ENCODE assay signal across 11 mouse cellular contexts in genomic region chr19:10926123-10926621, GRCm38 (mm10). TPM values are rescaled to one million over a fixed set of nuclear protein-coding genes. Genes with fewer than 3 reads are reported as not detected.
A peak's percentile ranks its signal among the peaks of the same experiment; 100 is the strongest.
DNase-seq lines count a peak whose midpoint lies in the region; ATAC-seq and TF ChIP-seq lines count a peak whose summit lies in the region.
"Had no signal": no experiment of that assay in that cellular context is flagged by ENCODE, and none has a peak within 500 bp of the region (broad histone marks: within the 10 kb centered on the region; RNA-seq: fewer than 3 reads in every experiment).

No protein-coding gene starts in this region.

- no peaks in the 10 kb centered on the region for H3K36me3 ChIP-seq in heart, embryonic 16.5 days (ENCODE audit: control insufficient read depth, insufficient read depth)
- no peaks in the 10 kb centered on the region for H3K36me3 ChIP-seq in hindbrain, postnatal 0 days (ENCODE audit: insufficient read depth, low read length)
- H3K36me3 ChIP-seq in limb, embryonic 10.5 days, result no peaks in the 10 kb centered on the region
- no peaks in the 10 kb centered on the region for H3K36me3 ChIP-seq in neural tube, embryonic 15.5 days

- no peak for DNase-seq in heart, postnatal 36 days
- DNase-seq in hindbrain, postnatal 0 days (ENCODE audit: low spot score), result peak; percentile 43
- DNase-seq in limb, embryonic 10.5 days (ENCODE audit: low spot score), result no peak
- no peak for DNase-seq in layer of hippocampus, postnatal 36 days
- DNase-seq in adrenal gland, adult 2 months, result no peak
- DNase-seq in cerebellum, adult 2 months, result no peak
- DNase-seq: cerebellum, postnatal 25 days; lung, postnatal 14 days had no signal

- no peak for ATAC-seq in heart, embryonic 16.5 days (replicated peaks; ENCODE audit: extremely low read depth, insufficient read depth, low FRiP score)
- peak; percentile 81 for ATAC-seq in hindbrain, postnatal 0 days
- peak; percentile 41; the same call in 1 of the 2 replicates for ATAC-seq in neural tube, embryonic 15.5 days (ENCODE audit: low FRiP score)
- ATAC-seq: CD4-positive, CD25-positive, alpha-beta regulatory T cell, adult 4 months had no signal

- no peaks in the 10 kb centered on the region for H3K27me3 ChIP-seq in heart, embryonic 16.5 days (ENCODE audit: control insufficient read depth, insufficient read depth, low read length)
- no peaks in the 10 kb centered on the region for H3K27me3 ChIP-seq in hindbrain, postnatal 0 days (ENCODE audit: insufficient read depth, low read length)
- H3K27me3 ChIP-seq in limb, embryonic 10.5 days (ENCODE audit: low read depth, poor library complexity, severe bottlenecking), result no peaks in the 10 kb centered on the region
- no peaks in the 10 kb centered on the region for H3K27me3 ChIP-seq in neural tube, embryonic 15.5 days (replicated peaks)
- H3K27me3 ChIP-seq in cerebellum, adult 2 months (ENCODE audit: control insufficient read depth, insufficient read depth, low read length), result no peaks in the 10 kb centered on the region

- intact Hi-C loops in heart, postnatal 36 days (cut with DNase I), result no loop called here

- H3K27ac ChIP-seq in heart, embryonic 16.5 days (ENCODE audit: low read length), result peak overlapping the region; percentile 51
- H3K27ac ChIP-seq in hindbrain, postnatal 0 days, result peak overlapping the region; percentile 46
- H3K27ac ChIP-seq in limb, embryonic 10.5 days, result peak overlapping the region; percentile 71
- H3K27ac ChIP-seq in neural tube, embryonic 15.5 days (replicated peaks), result peak overlapping the region; percentile 28
- H3K27ac ChIP-seq in cerebellum, adult 2 months (ENCODE audit: insufficient read depth, low read length), result no peak overlapping the region

- H3K4me1 ChIP-seq in heart, embryonic 16.5 days (ENCODE audit: control insufficient read depth, insufficient read depth, low read length), result peaks cover 9% of the 10 kb centered on the region; the same call in 1 of the 2 replicates
- H3K4me1 ChIP-seq in hindbrain, postnatal 0 days (ENCODE audit: insufficient read depth, low read length), result no peaks in the 10 kb centered on the region
- H3K4me1 ChIP-seq in limb, embryonic 10.5 days, result peaks cover 20% of the 10 kb centered on the region
- H3K4me1 ChIP-seq in neural tube, embryonic 15.5 days, result 0 out of 2 replicates have a peak, but pooled peaks cover 2% of the 10 kb centered on the region
- no peaks in the 10 kb centered on the region for H3K4me1 ChIP-seq in cerebellum, adult 2 months (ENCODE audit: control insufficient read depth, insufficient read depth, low read length)

- 56% methylated on average over 6 of the region's 6 CpGs for WGBS in heart, embryonic 16.5 days
- 8% methylated on average over 6 of the region's 6 CpGs for WGBS in hindbrain, postnatal 0 days
- 37% methylated on average over 6 of the region's 6 CpGs for WGBS in limb, embryonic 10.5 days
- WGBS in neural tube, embryonic 15.5 days, result 3% methylated on average over 6 of the region's 6 CpGs
- 11% methylated on average over 6 of the region's 6 CpGs for WGBS in cerebellum, adult 2 months

- no peak for TF ChIP-seq CTCF in hindbrain, postnatal 0 days (IDR thresholded peaks at IDR 0.05; ENCODE audit: low read depth)
- no peak for TF ChIP-seq CTCF in cerebellum, adult 2 months (IDR thresholded peaks at IDR 0.05; ENCODE audit: borderline replicate concordance, insufficient read depth, low read depth, low read length)

- H3K9me3 ChIP-seq in heart, embryonic 16.5 days (replicated peaks; ENCODE audit: control insufficient read depth, low read length), result no peaks in the 10 kb centered on the region
- no peaks in the 10 kb centered on the region for H3K9me3 ChIP-seq in hindbrain, postnatal 0 days (ENCODE audit: low read length)
- no peaks in the 10 kb centered on the region for H3K9me3 ChIP-seq in limb, embryonic 10.5 days (replicated peaks)
- H3K9me3 ChIP-seq in neural tube, embryonic 15.5 days (replicated peaks), result no peaks in the 10 kb centered on the region

- no peak overlapping the region for H3K4me3 ChIP-seq in heart, embryonic 16.5 days (ENCODE audit: low read length)
- H3K4me3 ChIP-seq in hindbrain, postnatal 0 days (ENCODE audit: low read length), result no peak overlapping the region
- H3K4me3 ChIP-seq in limb, embryonic 10.5 days, result no peak overlapping the region
- H3K4me3 ChIP-seq in neural tube, embryonic 15.5 days (replicated peaks), result no peak overlapping the region
- H3K4me3 ChIP-seq in cerebellum, adult 2 months (replicated peaks; ENCODE audit: insufficient read depth, low read depth, low read length), result no peak overlapping the region

- no peak for TF ChIP-seq POLR2A in cerebellum, adult 2 months (IDR thresholded peaks at IDR 0.05; ENCODE audit: borderline replicate concordance, insufficient read depth, low read length)

- no peak overlapping the region for H3K4me2 ChIP-seq in heart, embryonic 16.5 days (ENCODE audit: low read depth, low read length)
- no peak overlapping the region for H3K4me2 ChIP-seq in hindbrain, postnatal 0 days (ENCODE audit: low read depth, low read length)
- no peak overlapping the region for H3K4me2 ChIP-seq in neural tube, embryonic 15.5 days

- no peak overlapping the region for H3K9ac ChIP-seq in heart, embryonic 16.5 days (ENCODE audit: low read length)
- H3K9ac ChIP-seq in hindbrain, postnatal 0 days (replicated peaks; ENCODE audit: low read length), result no peak overlapping the region
- H3K9ac ChIP-seq in neural tube, embryonic 15.5 days (replicated peaks), result no peak overlapping the region

RNA-seq across cellular contexts. Expression of gene Zp1, which starts 5.7 kb away (rescaled TPM):
- polyA plus RNA-seq in heart, embryonic 16.5 days (2015; fragmentation: Nextera tagmentation; extraction: Ambion mirVana), result 0.14 TPM in 1 of 2 replicates, not detected in the other
- total RNA-seq in heart, postnatal 36 days (2021), result not detected
- 1.2 TPM in 1 of 2 replicates, not detected in the other for total RNA-seq in hindbrain, postnatal 0 days (2014; rRNA removed)
- polyA plus RNA-seq in hindbrain, postnatal 0 days (2015; fragmentation: Nextera tagmentation; extraction: Ambion mirVana), result 0.50 and 0.60 TPM in 2 replicates
- polyA plus RNA-seq in limb, embryonic 10.5 days (2016; fragmentation: Nextera tagmentation; extraction: Ambion mirVana), result not detected in 2 replicates
- 0.18 and 0.44 TPM in 2 replicates for polyA plus RNA-seq in neural tube, embryonic 15.5 days (2015; fragmentation: Nextera tagmentation; extraction: Ambion mirVana)
- not detected for total RNA-seq in layer of hippocampus, postnatal 36 days (2021)
- total RNA-seq in adrenal gland, adult 2 months (2021), result not detected
- polyA plus RNA-seq in adrenal gland, adult 2 months (2012; rRNA removed), result not detected in 2 replicates
- 0.05 TPM in 1 of 2 replicates, not detected in the other for polyA plus RNA-seq in cerebellum, adult 2 months (2012; rRNA removed)
- polyA plus RNA-seq: CD4-positive, CD25-positive, alpha-beta regulatory T cell, adult 4 months had no signal

RNA-seq across cellular contexts. Expression of gene Ptgdr2, which starts 10.8 kb away (rescaled TPM):
- 0.11 and 0.24 TPM in 2 replicates for polyA plus RNA-seq in heart, embryonic 16.5 days (2015; fragmentation: Nextera tagmentation; extraction: Ambion mirVana)
- under 1 TPM in 1 of 2 experiments, not detected in 1; 0.14 TPM for total RNA-seq in heart, postnatal 36 days (2021)
- total RNA-seq in hindbrain, postnatal 0 days (2014; rRNA removed), result 0.47 and 1.1 TPM in 2 replicates
- polyA plus RNA-seq in hindbrain, postnatal 0 days (2015; fragmentation: Nextera tagmentation; extraction: Ambion mirVana), result 0.11 and 0.16 TPM in 2 replicates
- polyA plus RNA-seq in limb, embryonic 10.5 days (2016; fragmentation: Nextera tagmentation; extraction: Ambion mirVana), result 0.08 TPM in 2 replicates
- 0.19 TPM in 1 of 2 replicates, not detected in the other for polyA plus RNA-seq in neural tube, embryonic 15.5 days (2015; fragmentation: Nextera tagmentation; extraction: Ambion mirVana)
- total RNA-seq in layer of hippocampus, postnatal 36 days (2021), result under 1 TPM; 0.20 to 0.28 TPM
- under 1 TPM in 1 of 2 experiments, not detected in 1; 0.10 TPM for total RNA-seq in adrenal gland, adult 2 months (2021)
- polyA plus RNA-seq in adrenal gland, adult 2 months (2012; rRNA removed), result 0.04 and 0.26 TPM in 2 replicates
- 0.06 and 0.10 TPM in 2 replicates for polyA plus RNA-seq in cerebellum, adult 2 months (2012; rRNA removed)
- polyA plus RNA-seq: CD4-positive, CD25-positive, alpha-beta regulatory T cell, adult 4 months had no signal

RNA-seq across cellular contexts. Expression of gene Ccdc86, which starts 22.9 kb away (rescaled TPM):
- polyA plus RNA-seq in heart, embryonic 16.5 days (2015; fragmentation: Nextera tagmentation; extraction: Ambion mirVana), result 17.7 and 18.2 TPM in 2 replicates
- total RNA-seq in heart, postnatal 36 days (2021), result 1 to 10 TPM; 6.3 to 6.5 TPM
- total RNA-seq in hindbrain, postnatal 0 days (2014; rRNA removed), result 5.3 and 5.4 TPM in 2 replicates
- polyA plus RNA-seq in hindbrain, postnatal 0 days (2015; fragmentation: Nextera tagmentation; extraction: Ambion mirVana), result 14.2 and 15.1 TPM in 2 replicates
- 46.8 and 62.9 TPM in 2 replicates for polyA plus RNA-seq in limb, embryonic 10.5 days (2016; fragmentation: Nextera tagmentation; extraction: Ambion mirVana)
- polyA plus RNA-seq in neural tube, embryonic 15.5 days (2015; fragmentation: Nextera tagmentation; extraction: Ambion mirVana), result 12.7 and 16.9 TPM in 2 replicates
- total RNA-seq in layer of hippocampus, postnatal 36 days (2021), result 1 to 10 TPM; 8.3 to 8.8 TPM
- 10 to 100 TPM; 12.8 to 21.4 TPM for total RNA-seq in adrenal gland, adult 2 months (2021)
- polyA plus RNA-seq in adrenal gland, adult 2 months (2012; rRNA removed), result 14.2 and 17.1 TPM in 2 replicates
- polyA plus RNA-seq in cerebellum, adult 2 months (2012; rRNA removed), result 4.9 and 5.3 TPM in 2 replicates

RNA-seq across cellular contexts. Expression of gene Prpf19, which starts 31.1 kb away (rescaled TPM):
- 35.9 and 37.7 TPM in 2 replicates for polyA plus RNA-seq in heart, embryonic 16.5 days (2015; fragmentation: Nextera tagmentation; extraction: Ambion mirVana)
- 100 to 1,000 TPM; 218 to 273 TPM for total RNA-seq in heart, postnatal 36 days (2021)
- total RNA-seq in hindbrain, postnatal 0 days (2014; rRNA removed), result 351 and 368 TPM in 2 replicates
- 37.5 and 40.3 TPM in 2 replicates for polyA plus RNA-seq in hindbrain, postnatal 0 days (2015; fragmentation: Nextera tagmentation; extraction: Ambion mirVana)
- 47.2 and 51.5 TPM in 2 replicates for polyA plus RNA-seq in limb, embryonic 10.5 days (2016; fragmentation: Nextera tagmentation; extraction: Ambion mirVana)
- 41.6 and 42.7 TPM in 2 replicates for polyA plus RNA-seq in neural tube, embryonic 15.5 days (2015; fragmentation: Nextera tagmentation; extraction: Ambion mirVana)
- 100 to 1,000 TPM; 189 to 197 TPM for total RNA-seq in layer of hippocampus, postnatal 36 days (2021)
- total RNA-seq in adrenal gland, adult 2 months (2021), result 100 to 1,000 TPM; 143 to 184 TPM
- 299 and 410 TPM in 2 replicates for polyA plus RNA-seq in adrenal gland, adult 2 months (2012; rRNA removed)
- 278 and 288 TPM in 2 replicates for polyA plus RNA-seq in cerebellum, adult 2 months (2012; rRNA removed)

RNA-seq across cellular contexts. Expression of gene Tmem109, which starts 44.4 kb away (rescaled TPM):
- polyA plus RNA-seq in heart, embryonic 16.5 days (2015; fragmentation: Nextera tagmentation; extraction: Ambion mirVana), result 108 and 112 TPM in 2 replicates
- total RNA-seq in heart, postnatal 36 days (2021), result 100 to 1,000 TPM in 1 of 2 experiments, 10 to 100 TPM in 1; 97.4 to 107 TPM
- 25.3 and 27.9 TPM in 2 replicates for total RNA-seq in hindbrain, postnatal 0 days (2014; rRNA removed)
- 35.1 and 37.4 TPM in 2 replicates for polyA plus RNA-seq in hindbrain, postnatal 0 days (2015; fragmentation: Nextera tagmentation; extraction: Ambion mirVana)
- 71.7 and 72.3 TPM in 2 replicates for polyA plus RNA-seq in limb, embryonic 10.5 days (2016; fragmentation: Nextera tagmentation; extraction: Ambion mirVana)
- 44.5 and 53.6 TPM in 2 replicates for polyA plus RNA-seq in neural tube, embryonic 15.5 days (2015; fragmentation: Nextera tagmentation; extraction: Ambion mirVana)
- total RNA-seq in layer of hippocampus, postnatal 36 days (2021), result 10 to 100 TPM; 46.8 to 48.4 TPM
- total RNA-seq in adrenal gland, adult 2 months (2021), result 100 to 1,000 TPM; 149 to 202 TPM
- polyA plus RNA-seq in adrenal gland, adult 2 months (2012; rRNA removed), result 240 and 306 TPM in 2 replicates
- 109 and 115 TPM in 2 replicates for polyA plus RNA-seq in cerebellum, adult 2 months (2012; rRNA removed)
